7 mouse cellular contexts compared by ENCODE assay signal in the genomic region with DNA sequence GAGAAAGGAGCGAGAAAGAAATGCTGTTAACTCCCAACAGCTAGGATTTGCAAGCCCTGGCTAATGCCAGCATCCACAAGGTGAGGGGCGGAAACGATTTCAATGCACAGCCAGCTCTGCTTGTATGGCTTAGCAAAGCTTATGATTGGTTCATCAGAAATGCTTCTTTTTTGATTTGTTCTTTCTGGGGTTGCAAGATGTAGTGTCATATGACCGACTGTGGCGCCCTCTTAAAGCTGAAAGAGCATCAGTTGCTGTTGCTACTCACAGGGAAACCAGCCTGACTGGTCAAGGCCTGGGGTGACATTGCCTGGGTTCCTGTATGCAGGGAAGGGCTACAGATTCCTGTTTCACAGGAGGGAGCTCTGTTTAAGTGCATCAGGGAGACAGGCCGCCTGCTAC. TPM values are rescaled to one million over a fixed set of nuclear protein-coding genes. Genes with fewer than 3 reads are reported as not detected.
DNase-seq lines count a peak whose midpoint lies in the region; ATAC-seq lines count a peak whose summit lies in the region.

No protein-coding gene starts in this region.

- no peaks in the 10 kb centered on the region for H3K9me3 ChIP-seq in embryonic facial prominence, embryonic 11.5 days (replicated peaks; ENCODE audit: control insufficient read depth, low read length)
- H3K9me3 ChIP-seq in intestine, embryonic 16.5 days (ENCODE audit: control insufficient read depth, low read length), result no peaks in the 10 kb centered on the region
- H3K9me3 ChIP-seq in lung, embryonic 16.5 days (ENCODE audit: control insufficient read depth, low read length), result no peaks in the 10 kb centered on the region
- no peaks in the 10 kb centered on the region for H3K9me3 ChIP-seq in stomach, embryonic 15.5 days

- no peaks in the 10 kb centered on the region for H3K27me3 ChIP-seq in embryonic facial prominence, embryonic 11.5 days (ENCODE audit: control insufficient read depth, insufficient read depth, low read length)
- H3K27me3 ChIP-seq in intestine, embryonic 16.5 days (replicated peaks; ENCODE audit: control insufficient read depth, insufficient read depth, low read length), result peaks cover 4% of the 10 kb centered on the region; the same call in 1 of the 2 replicates
- 0 out of 2 replicates have a peak, but pooled peaks cover 2% of the 10 kb centered on the region for H3K27me3 ChIP-seq in lung, embryonic 16.5 days (ENCODE audit: control insufficient read depth, insufficient read depth, low read depth, low read length)
- H3K27me3 ChIP-seq in stomach, embryonic 15.5 days (replicated peaks), result no peaks in the 10 kb centered on the region

- H3K36me3 ChIP-seq in embryonic facial prominence, embryonic 11.5 days (replicated peaks; ENCODE audit: control insufficient read depth, insufficient read depth, low read depth, low read length), result no peaks in the 10 kb centered on the region
- no peaks in the 10 kb centered on the region for H3K36me3 ChIP-seq in intestine, embryonic 16.5 days (ENCODE audit: control insufficient read depth, insufficient read depth, low read length)
- no peaks in the 10 kb centered on the region for H3K36me3 ChIP-seq in lung, embryonic 16.5 days (ENCODE audit: control insufficient read depth, insufficient read depth, low read length)
- no peaks in the 10 kb centered on the region for H3K36me3 ChIP-seq in stomach, embryonic 15.5 days

- 10% methylated on average over 6 of the region's 6 CpGs for WGBS in embryonic facial prominence, embryonic 11.5 days
- 16% methylated on average over 6 of the region's 6 CpGs for WGBS in intestine, embryonic 16.5 days
- WGBS in lung, embryonic 16.5 days, result 14% methylated on average over 6 of the region's 6 CpGs
- 11% methylated on average over 6 of the region's 6 CpGs for WGBS in stomach, embryonic 15.5 days

- H3K4me2 ChIP-seq in embryonic facial prominence, embryonic 11.5 days (ENCODE audit: low read depth, low read length), result peak overlapping the region; percentile 16; the same call in 1 of the 2 replicates
- peak overlapping the region; percentile 52 for H3K4me2 ChIP-seq in intestine, embryonic 16.5 days (ENCODE audit: low read depth, low read length)
- H3K4me2 ChIP-seq in lung, embryonic 16.5 days (ENCODE audit: low read depth, low read length), result peak overlapping the region; percentile 56
- H3K4me2 ChIP-seq in stomach, embryonic 15.5 days, result peak overlapping the region; percentile 53; the same call in 1 of the 2 replicates

- H3K4me3 ChIP-seq in embryonic facial prominence, embryonic 11.5 days (ENCODE audit: low read depth, low read length), result no peak overlapping the region
- H3K4me3 ChIP-seq in intestine, embryonic 16.5 days (ENCODE audit: low read length), result no peak overlapping the region
- H3K4me3 ChIP-seq in lung, embryonic 16.5 days (ENCODE audit: low read length), result no peak overlapping the region
- H3K4me3 ChIP-seq in stomach, embryonic 15.5 days (replicated peaks), result no peak overlapping the region

- DNase-seq in urinary bladder, postnatal 14 days (ENCODE audit: low spot score), result peak; percentile 14
- no peak for DNase-seq in urinary bladder, adult 2 months (ENCODE audit: low spot score)
- DNase-seq in embryonic facial prominence, embryonic 11.5 days (ENCODE audit: low spot score), result peak; percentile 65
- DNase-seq in urinary bladder, postnatal 25 days (ENCODE audit: low spot score), result no peak

- no peak overlapping the region for H3K27ac ChIP-seq in embryonic facial prominence, embryonic 11.5 days (replicated peaks; ENCODE audit: low read depth, low read length)
- H3K27ac ChIP-seq in intestine, embryonic 16.5 days (ENCODE audit: low read length), result no peak overlapping the region
- H3K27ac ChIP-seq in lung, embryonic 16.5 days (ENCODE audit: low read length), result no peak overlapping the region
- no peak overlapping the region for H3K27ac ChIP-seq in stomach, embryonic 15.5 days

- no peaks in the 10 kb centered on the region; the same call in 1 of the 2 replicates for H3K4me1 ChIP-seq in embryonic facial prominence, embryonic 11.5 days (ENCODE audit: control insufficient read depth, insufficient read depth, low read length)
- peaks cover 3% of the 10 kb centered on the region; the same call in 1 of the 2 replicates for H3K4me1 ChIP-seq in intestine, embryonic 16.5 days (ENCODE audit: control insufficient read depth, insufficient read depth, low read length)
- peaks cover 3% of the 10 kb centered on the region; the same call in 1 of the 2 replicates for H3K4me1 ChIP-seq in lung, embryonic 16.5 days (replicated peaks; ENCODE audit: control insufficient read depth, insufficient read depth, low read length)
- H3K4me1 ChIP-seq in stomach, embryonic 15.5 days, result no peaks in the 10 kb centered on the region; the same call in 1 of the 2 replicates

- no peak for ATAC-seq in embryonic facial prominence, embryonic 11.5 days (replicated peaks; ENCODE audit: insufficient number of reproducible peaks, low FRiP score, low TSS enrichment, low read depth)
- no peak for ATAC-seq in intestine, embryonic 16.5 days
- peak; percentile 67 for ATAC-seq in lung, embryonic 16.5 days (ENCODE audit: low read depth)
- no peak for ATAC-seq in stomach, embryonic 15.5 days (ENCODE audit: insufficient read depth, low FRiP score, low read depth)

- H3K9ac ChIP-seq in embryonic facial prominence, embryonic 11.5 days (replicated peaks; ENCODE audit: low read length), result no peak overlapping the region
- no peak overlapping the region for H3K9ac ChIP-seq in intestine, embryonic 16.5 days (ENCODE audit: low read depth, low read length)
- no peak overlapping the region for H3K9ac ChIP-seq in lung, embryonic 16.5 days (ENCODE audit: low read length)
- H3K9ac ChIP-seq in stomach, embryonic 15.5 days, result no peak overlapping the region

RNA-seq across cellular contexts. Expression of a gene that starts 0.9 kb away (rescaled TPM):
- polyA plus RNA-seq in urinary bladder, adult 2 months (2012; rRNA removed), result 0.22 TPM in 2 replicates
- polyA plus RNA-seq in embryonic facial prominence, embryonic 11.5 days (2014; fragmentation: Nextera tagmentation; extraction: Ambion mirVana), result 0.20 TPM in 1 of 2 replicates, not detected in the other
- polyA plus RNA-seq in intestine, embryonic 16.5 days (2015; fragmentation: Nextera tagmentation; extraction: Ambion mirVana), result 0.12 and 0.13 TPM in 2 replicates
- 0.14 TPM in 1 of 2 replicates, not detected in the other for polyA plus RNA-seq in lung, embryonic 16.5 days (2015; fragmentation: Nextera tagmentation; extraction: Ambion mirVana)
- not detected in 2 replicates for polyA plus RNA-seq in stomach, embryonic 15.5 days (2015; fragmentation: Nextera tagmentation; extraction: Ambion mirVana)

Comparison
In these comparisons a context has a peak if more than half of its experiments do, and no peak if none do; other contexts are left out.
1. DNase-seq: peak in urinary bladder, postnatal 14 days (single experiment) and embryonic facial prominence, embryonic 11.5 days (single experiment); none in urinary bladder, adult 2 months (single experiment) and urinary bladder, postnatal 25 days (single experiment).
2. Peak in every context shown above with its lines, with median percentiles within 50 percentile points of each other: H3K4me2 ChIP-seq.